Mouse (Mus musculus) heart, adult 2 months (tissue): ENCODE results near the gene Dcaf11. TPM values are rescaled to one million over a fixed set of nuclear protein-coding genes. Genes with fewer than 3 reads are reported as not detected.

Source experiments
- DNase-seq, 2 experiments: peaks; one replicate each; pipeline ENCODE4 v3.0.0; 2021
- H3K27ac ChIP-seq: fragments of 200-600 bp; 2 replicates; pipeline ENCODE4 v1.8.1; 2022
- H3K27me3 ChIP-seq: fragments of 200-500 bp; 2 replicates; pipeline ENCODE4 v1.6.1; 2012; ENCODE audit warnings: mild to moderate bottlenecking, low read length, inconsistent platforms, mixed read lengths; ENCODE audit not compliant: control insufficient read depth, insufficient read depth
- H3K36me3 ChIP-seq: fragments of 200-500 bp; 2 replicates; pipeline ENCODE4 v1.6.1; 2012; ENCODE audit warnings: low read length, inconsistent platforms; ENCODE audit not compliant: control insufficient read depth, insufficient read depth
- H3K4me1 ChIP-seq: fragments of 200-500 bp; 2 replicates; pipeline ENCODE4 v1.6.1; 2011; ENCODE audit warnings: low read length; ENCODE audit not compliant: control insufficient read depth, insufficient read depth
- H3K4me3 ChIP-seq: fragments of 200-600 bp; 2 replicates; pipeline ENCODE4 v1.8.1; 2022
- H3K79me2 ChIP-seq: fragments of 200-500 bp; replicated peaks from 2 replicates; pipeline ENCODE4 v1.6.1; 2012; ENCODE audit warnings: mild to moderate bottlenecking, inconsistent platforms, low read length, moderate library complexity, mixed read lengths; ENCODE audit not compliant: control insufficient read depth, insufficient read depth
- H3K9ac ChIP-seq: fragments of 200-500 bp; 2 replicates; pipeline ENCODE4 v1.6.1; 2012; ENCODE audit warnings: low read depth, mild to moderate bottlenecking, control low read depth, inconsistent platforms, low read length, mixed read lengths
- CTCF ChIP-seq: fragments of 200-600 bp; IDR thresholded peaks from 2 replicates; pipeline ENCODE4 v1.8.1; 2022; ENCODE audit warnings: antibody characterized with exemption, mild to moderate bottlenecking, moderate library complexity
- EP300 ChIP-seq: fragments of 200-500 bp; IDR thresholded peaks from 2 replicates; pipeline ENCODE4 v1.6.1; 2011; ENCODE audit warnings: low read depth, low read length, control low read depth; ENCODE audit not compliant: insufficient read depth
- POLR2A ChIP-seq: fragments of 200-500 bp; IDR thresholded peaks from 2 replicates; pipeline ENCODE4 v1.6.1; 2011; ENCODE audit warnings: mild to moderate bottlenecking, low read depth, low read length, control low read depth; ENCODE audit not compliant: insufficient read depth
- WGBS: fragments of 180-500 bp; shearing (Covaris S2); methylation state at CpG from one replicate; pipeline ENCODE4 v1.1.7; 2018; 5-methylcytosine and 5-hydroxymethylcytosine counted together
- intact Hi-C: fragments of 180-260 bp; cut with DNase I; formaldehyde crosslinking; loops from one replicate; pipeline ENCODE4 v1.15.1; 2025
- polyA plus RNA-seq: library from polyadenylated mRNA; depleted of rRNA; stranded (reverse); fragments of >200 nt; gene quantifications from 2 replicates; pipeline ENCODE4 v1.2.3, GENCODE M21; 2012
- total RNA-seq, 2 experiments: library from RNA; stranded (reverse); gene quantifications; 2 replicates each; pipeline ENCODE4 v1.2.3; 2021

The Dcaf11 gene
- total and polyA plus RNA-seq, 3 experiments: 136 to 160 (median 151) TPM

DNA sequence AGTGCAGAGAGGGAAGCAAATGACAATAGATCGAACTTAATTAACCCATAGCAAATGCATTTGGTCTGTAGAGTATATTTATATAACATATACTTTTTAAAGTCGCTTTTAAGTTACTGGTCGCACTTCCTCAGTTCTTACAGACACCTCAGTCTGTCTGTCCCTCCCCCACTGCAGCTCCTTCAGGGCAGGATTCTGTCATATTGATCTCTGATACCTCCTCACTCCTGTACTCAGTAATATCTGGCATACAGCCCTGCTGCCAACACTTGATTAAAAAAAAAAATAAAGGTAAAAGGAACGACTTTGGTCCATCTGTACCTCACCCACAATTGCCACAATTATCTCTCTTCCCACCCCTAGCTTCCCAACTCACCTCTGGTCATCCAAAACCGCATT lies 24.5 kb downstream of the Dcaf11 start:
- TF ChIP-seq CTCF: no peak
- no peak for TF ChIP-seq EP300
- no peak for TF ChIP-seq POLR2A
- Histone ChIP-seq H3K27ac (peak overlapping the region; percentile 78), H3K27me3 (no peaks in the 10 kb centered on the region), H3K4me3 (peak overlapping the region; percentile 76), H3K79me2 (no peaks in the 10 kb centered on the region), H3K9ac (peak overlapping the region; percentile 91), H3K4me1 (peaks cover 3% of the 10 kb centered on the region), H3K36me3 (no peaks in the 10 kb centered on the region; the same call in 1 of the 2 replicates)
- DNase-seq: no peak
- intact Hi-C loops: no loop called here
- 56% methylated on average over 5 of the region's 5 CpGs for WGBS

DNA sequence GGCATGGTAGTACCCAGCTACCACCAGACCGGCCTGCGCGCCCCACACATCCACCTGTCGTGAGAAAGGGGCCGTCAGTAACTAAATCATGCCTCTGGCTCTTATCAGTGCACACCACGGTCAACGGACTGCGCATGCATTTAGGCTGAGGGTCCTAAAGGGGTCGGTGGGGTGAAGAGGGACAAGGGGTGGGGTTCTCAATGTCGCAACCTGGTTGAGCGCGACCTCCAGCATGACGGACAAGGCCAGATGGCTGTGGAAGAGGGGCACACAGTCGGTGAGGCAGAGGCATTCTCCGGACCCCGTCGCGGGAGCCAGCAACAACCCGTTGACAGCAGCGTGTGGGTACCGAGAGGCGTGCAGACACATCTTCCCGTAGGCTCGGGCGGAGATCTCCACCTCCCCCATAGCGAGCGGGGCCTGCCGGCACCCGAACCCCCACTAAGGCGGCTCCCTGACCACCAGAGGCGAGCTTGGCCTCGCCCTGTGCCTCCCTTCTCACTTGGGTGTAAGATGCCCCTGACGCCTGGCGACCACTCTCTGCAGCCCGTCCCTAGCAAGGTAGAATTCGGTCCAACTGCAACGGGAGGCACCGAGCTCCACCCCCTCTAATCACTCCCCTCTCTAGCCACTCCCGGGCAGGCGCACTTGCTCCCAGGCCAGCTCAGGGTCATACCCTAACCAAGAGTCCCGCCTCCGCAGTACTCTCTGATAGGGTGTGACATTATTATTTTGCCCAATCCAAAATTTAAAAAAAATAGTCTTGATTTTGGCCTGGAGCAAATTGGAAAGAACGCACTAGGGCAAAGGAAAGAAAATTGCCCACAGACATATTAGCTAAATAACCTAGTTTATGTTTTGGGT lies 25.1 kb downstream of the Dcaf11 start, which contains the start of gene Emc9:
Emc9 (minus strand) TSS at position 601 of the 864 bp plus-strand sequence.
- Histone ChIP-seq H3K4me3 (peak within 1 kb of the TSS; percentile 76), H3K79me2 (no peaks in the 10 kb centered on the region), H3K9ac (peak within 1 kb of the TSS; percentile 91), H3K36me3 (peaks cover 1% of the 10 kb centered on the region; the same call in 1 of the 2 replicates), H3K27me3 (no peaks in the 10 kb centered on the region), H3K27ac (peak within 1 kb of the TSS; percentile 78), H3K4me1 (peaks cover 3% of the 10 kb centered on the region)
- intact Hi-C loops: no loop called here
- DNase-seq: peak; percentile 85 to 89
- TF ChIP-seq EP300 (no peak), CTCF (peak; percentile 7; the same call in 1 of the 2 replicates), POLR2A (peak; percentile 77)
- WGBS: 6% methylated on average over 43 of the region's 43 CpGs

DNA sequence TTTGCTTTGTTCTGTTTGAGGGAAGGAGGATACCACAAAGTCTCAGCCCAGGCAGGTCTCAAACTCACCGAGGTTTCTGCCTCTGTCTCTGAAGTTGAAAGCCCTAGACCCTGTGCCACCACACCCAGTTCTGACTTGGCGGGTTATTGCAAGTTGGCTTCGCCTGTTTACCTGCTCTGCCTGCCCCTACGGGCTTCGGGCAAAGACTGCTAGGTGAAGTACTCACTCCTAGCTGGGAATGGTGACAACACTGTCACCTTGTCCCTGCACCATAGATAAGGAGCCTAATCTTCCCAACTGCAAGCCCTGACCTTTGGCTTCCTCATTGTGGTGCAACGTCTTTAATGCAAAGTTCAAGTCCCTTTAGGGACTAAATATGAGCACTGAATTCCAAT lies 25.8 kb downstream of the Dcaf11 start:
- DNase-seq: peak in 1 of 2 experiments; percentile 34
- intact Hi-C loops: no loop called here

DNA sequence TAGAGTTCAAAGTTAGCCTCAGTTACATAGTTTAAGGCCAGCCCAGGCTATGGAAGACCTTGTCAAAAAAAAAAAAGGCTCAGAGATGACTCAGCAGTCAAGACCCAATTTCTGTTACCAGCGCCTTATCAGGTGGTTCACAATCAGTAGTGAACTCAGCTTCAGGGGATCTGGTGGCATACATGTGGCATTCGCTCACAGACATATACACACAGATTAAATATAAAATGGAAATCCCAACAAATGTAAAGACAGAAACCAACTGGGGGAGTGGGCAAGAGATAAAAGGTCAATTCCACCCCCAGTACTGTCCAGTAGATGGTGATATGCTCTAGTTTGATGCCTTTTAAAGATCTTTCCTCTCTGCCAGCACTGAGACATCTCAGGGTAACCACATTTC lies 26.3 kb downstream of the Dcaf11 start:
- Histone ChIP-seq H3K4me3 (no peak overlapping the region), H3K4me1 (peaks cover 3% of the 10 kb centered on the region), H3K27ac (no peak overlapping the region; the same call in 1 of the 2 replicates), H3K27me3 (no peaks in the 10 kb centered on the region), H3K36me3 (peaks cover 4% of the 10 kb centered on the region; the same call in 1 of the 2 replicates), H3K9ac (no peak overlapping the region), H3K79me2 (no peaks in the 10 kb centered on the region)
- no peak for DNase-seq
- intact Hi-C loops: no loop called here
- no peak for TF ChIP-seq CTCF
- TF ChIP-seq EP300: no peak
- no peak for TF ChIP-seq POLR2A
- 99% methylated on average over 2 of the region's 2 CpGs for WGBS

More for the DNA sequence above, 25.8 kb downstream of the Dcaf11 start:
- Histone ChIP-seq H3K36me3 (peaks cover 4% of the 10 kb centered on the region; the same call in 1 of the 2 replicates), H3K79me2 (no peaks in the 10 kb centered on the region), H3K4me1 (peaks cover 3% of the 10 kb centered on the region), H3K4me3 (peak overlapping the region; percentile 76), H3K27ac (peak overlapping the region; percentile 78), H3K9ac (peak overlapping the region; percentile 22; the same call in 1 of the 2 replicates), H3K27me3 (no peaks in the 10 kb centered on the region)
- TF ChIP-seq POLR2A (no peak), EP300 (no peak), CTCF (no peak)
- 48% methylated on average over 6 of the region's 6 CpGs for WGBS

DNA sequence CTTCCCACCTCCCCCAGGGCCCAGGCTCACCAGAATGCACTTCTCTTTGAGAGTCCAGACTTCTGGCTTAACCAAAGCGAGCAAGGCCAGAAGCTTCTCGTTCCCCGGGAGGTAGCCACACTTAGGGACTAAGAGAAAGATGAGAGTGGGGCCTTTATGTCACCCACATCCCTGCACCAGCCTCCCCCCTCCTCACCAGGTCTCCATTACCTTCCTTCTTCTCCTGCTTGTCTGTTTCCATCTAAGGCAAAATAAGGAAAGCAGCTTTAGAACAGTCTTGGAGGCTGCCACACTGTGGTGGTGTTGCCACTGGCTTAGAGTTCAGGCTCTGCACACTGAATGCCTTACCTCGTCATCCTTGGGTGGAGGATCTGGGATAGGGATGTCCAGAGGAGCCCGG lies 29.5 kb downstream of the Dcaf11 start:
- no peaks in the 10 kb centered on the region for H3K27me3 ChIP-seq
- 0 out of 2 replicates have a peak, but pooled peaks cover 2% of the 10 kb centered on the region for H3K79me2 ChIP-seq
- TF ChIP-seq EP300: no peak
- TF ChIP-seq CTCF: no peak
- TF ChIP-seq POLR2A: no peak
- DNase-seq: no peak
- no peak overlapping the region for H3K9ac ChIP-seq
- H3K4me1 ChIP-seq: peaks cover 10% of the 10 kb centered on the region
- no peak overlapping the region for H3K27ac ChIP-seq
- peaks cover 4% of the 10 kb centered on the region; the same call in 1 of the 2 replicates for H3K36me3 ChIP-seq
- intact Hi-C loops: no loop called here
- no peak overlapping the region for H3K4me3 ChIP-seq
- 90% methylated on average over 5 of the region's 5 CpGs for WGBS
